Mouse (Mus musculus): ENCODE measurements around the gene Sympk.

Sympk gene

GRCm38 (mm10) chr7:19021048-19021447, 3.1 kb upstream of the Sympk start:
- DNase-seq (ENCODE audit: low read depth, low spot score), result no peak
- Histone ChIP-seq H3K27me3 (ENCODE audit: control insufficient read depth, insufficient read depth, low read length, poor library complexity, severe bottlenecking) (no peaks in the 10 kb centered on the region; the same call in 1 of the 2 replicates), H3K36me3 (ENCODE audit: control insufficient read depth, insufficient read depth, low read length, poor library complexity, severe bottlenecking) (no peaks in the 10 kb centered on the region)

DNA sequence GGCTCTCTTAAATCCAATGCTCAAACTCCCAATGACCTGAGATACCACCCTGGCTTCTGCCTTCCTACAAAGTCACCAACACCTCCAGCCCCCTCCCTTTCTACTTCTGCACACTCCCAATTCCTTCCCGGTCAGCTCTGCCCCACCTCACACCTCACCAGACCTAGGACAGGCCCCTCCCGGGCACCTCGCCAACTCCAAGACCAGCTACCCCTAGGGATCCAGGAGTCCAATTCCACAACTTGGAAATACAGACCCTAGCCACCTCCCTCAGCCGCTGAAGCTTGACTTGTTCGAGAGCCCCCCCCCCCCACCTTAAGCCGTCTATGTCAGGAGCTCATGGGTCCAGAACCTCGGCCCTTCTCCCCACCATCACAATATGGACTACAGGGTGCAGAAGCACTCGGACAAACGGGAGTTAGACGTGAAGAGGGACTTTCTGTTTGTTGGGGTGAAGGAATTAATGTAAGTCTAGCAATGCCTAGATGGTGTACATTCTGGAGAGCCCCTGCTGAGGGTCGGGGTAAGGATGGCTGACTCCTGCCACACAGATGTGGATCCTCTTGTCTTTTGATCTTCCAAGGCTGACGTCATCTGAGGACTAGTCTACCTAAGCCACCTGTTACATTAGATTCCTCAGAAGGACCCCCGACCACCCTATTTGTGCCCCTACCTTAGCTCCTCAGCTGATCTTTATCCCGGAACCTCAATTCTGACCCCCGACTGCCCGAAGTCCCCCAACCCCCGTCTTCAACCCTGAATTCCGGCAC, 1.8 kb upstream of the Sympk start:
- Histone ChIP-seq H3K27me3 (ENCODE audit: control insufficient read depth, insufficient read depth, low read length, poor library complexity, severe bottlenecking) (no peaks in the 10 kb centered on the region), H3K36me3 (ENCODE audit: control insufficient read depth, insufficient read depth, low read length, poor library complexity, severe bottlenecking) (no peaks in the 10 kb centered on the region)
- DNase-seq (ENCODE audit: low read depth, low spot score), result no peak

DNA sequence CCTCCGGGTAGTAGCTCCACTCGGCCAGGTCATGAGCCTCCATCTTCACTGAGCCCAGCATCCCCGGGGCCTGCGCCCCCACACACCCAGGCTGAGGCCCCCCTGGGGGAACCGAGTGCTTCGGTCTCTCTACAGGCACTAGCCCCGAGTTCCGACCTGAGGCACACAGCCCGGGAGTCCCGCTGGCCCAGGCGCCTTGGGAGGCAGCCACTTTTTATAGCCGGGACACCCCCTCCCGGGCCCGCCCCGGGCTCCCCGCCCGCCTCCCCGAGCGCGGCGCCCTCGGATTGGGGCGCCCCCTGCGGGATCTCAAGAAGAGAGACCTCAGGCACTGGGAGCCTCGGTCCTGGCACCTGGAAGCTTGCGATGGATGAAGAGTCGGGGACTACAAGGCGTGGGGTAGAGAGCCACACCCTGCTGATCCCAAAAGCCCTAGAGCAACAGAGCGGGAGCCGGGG, 791 bp upstream of the Sympk start, which contains the start of gene Foxa3:
TSS of gene Foxa3 (minus strand) at position 182 of the 458 bp plus-strand sequence.
- peak; percentile 60 for DNase-seq (ENCODE audit: low read depth, low spot score)
- H3K36me3 ChIP-seq (ENCODE audit: control insufficient read depth, insufficient read depth, low read length, poor library complexity, severe bottlenecking), result no peaks in the 10 kb centered on the region
- no peaks in the 10 kb centered on the region for H3K27me3 ChIP-seq (ENCODE audit: control insufficient read depth, insufficient read depth, low read length, poor library complexity, severe bottlenecking)

DNA sequence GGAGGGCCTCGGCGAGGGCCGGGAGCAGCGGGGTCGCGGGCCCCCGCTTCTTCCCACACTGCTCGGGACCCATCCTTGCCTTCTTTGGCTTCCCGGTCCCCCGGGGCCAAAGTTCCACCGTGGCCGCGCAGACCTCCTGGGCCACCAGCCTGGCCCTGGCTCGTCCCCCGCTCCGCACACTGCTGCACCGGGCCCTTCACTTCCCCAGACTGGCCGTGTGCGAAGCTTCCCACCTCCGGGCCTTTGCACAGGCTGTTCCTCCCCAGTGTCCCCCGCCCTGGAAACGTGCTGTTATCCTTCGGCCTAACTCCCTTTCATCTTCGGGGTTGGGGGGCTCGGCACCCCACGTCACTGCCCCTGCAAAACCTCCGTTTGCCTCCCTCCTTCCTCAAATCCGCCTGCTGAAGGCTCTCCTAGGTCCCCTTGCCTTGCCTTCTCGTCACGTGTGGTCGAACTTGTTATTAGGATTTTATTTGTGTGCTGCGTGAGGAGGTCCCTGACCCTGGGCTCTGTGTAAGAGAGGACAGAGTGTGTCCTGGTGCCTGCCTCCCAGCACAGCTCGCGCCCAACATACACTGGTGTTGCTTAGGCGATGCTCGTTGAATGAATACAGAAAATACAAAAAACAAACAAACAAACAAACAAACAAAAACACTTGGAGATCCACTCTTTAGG, 541 bp downstream of the Sympk start:
- DNase-seq (ENCODE audit: low read depth, low spot score), result no peak
- Histone ChIP-seq H3K27me3 (ENCODE audit: control insufficient read depth, insufficient read depth, low read length, poor library complexity, severe bottlenecking) (no peaks in the 10 kb centered on the region), H3K36me3 (ENCODE audit: control insufficient read depth, insufficient read depth, low read length, poor library complexity, severe bottlenecking) (no peaks in the 10 kb centered on the region)

GRCm38 (mm10) chr7:19028067-19028466, 3.9 kb downstream of the Sympk start:
- Histone ChIP-seq H3K36me3 (ENCODE audit: control insufficient read depth, insufficient read depth, low read length, poor library complexity, severe bottlenecking) (peaks cover 3% of the 10 kb centered on the region), H3K27me3 (ENCODE audit: control insufficient read depth, insufficient read depth, low read length, poor library complexity, severe bottlenecking) (no peaks in the 10 kb centered on the region)
- no peak for DNase-seq (ENCODE audit: low read depth, low spot score)

- Histone ChIP-seq H3K36me3 (ENCODE audit: control insufficient read depth, insufficient read depth, low read length, poor library complexity, severe bottlenecking) (peaks cover 3% of the 10 kb centered on the region), H3K27me3 (ENCODE audit: control insufficient read depth, insufficient read depth, low read length, poor library complexity, severe bottlenecking) (no peaks in the 10 kb centered on the region)
- DNase-seq (ENCODE audit: low read depth, low spot score), result peak; percentile 77
Measured at GRCm38 (mm10) chr7:19029084-19029653, 5.0 kb downstream of the Sympk start.

GRCm38 (mm10) chr7:19031641-19032040, 7.5 kb downstream of the Sympk start:
- DNase-seq (ENCODE audit: low read depth, low spot score), result no peak
- Histone ChIP-seq H3K27me3 (ENCODE audit: control insufficient read depth, insufficient read depth, low read length, poor library complexity, severe bottlenecking) (no peaks in the 10 kb centered on the region), H3K36me3 (ENCODE audit: control insufficient read depth, insufficient read depth, low read length, poor library complexity, severe bottlenecking) (peaks cover 5% of the 10 kb centered on the region)

GRCm38 (mm10) chr7:19044616-19045015, 20.4 kb downstream of the Sympk start:
- no peak for DNase-seq (ENCODE audit: low read depth, low spot score)
- peaks cover 13% of the 10 kb centered on the region for H3K36me3 ChIP-seq (ENCODE audit: control insufficient read depth, insufficient read depth, low read length, poor library complexity, severe bottlenecking)
- no peaks in the 10 kb centered on the region for H3K27me3 ChIP-seq (ENCODE audit: control insufficient read depth, insufficient read depth, low read length, poor library complexity, severe bottlenecking)

DNA sequence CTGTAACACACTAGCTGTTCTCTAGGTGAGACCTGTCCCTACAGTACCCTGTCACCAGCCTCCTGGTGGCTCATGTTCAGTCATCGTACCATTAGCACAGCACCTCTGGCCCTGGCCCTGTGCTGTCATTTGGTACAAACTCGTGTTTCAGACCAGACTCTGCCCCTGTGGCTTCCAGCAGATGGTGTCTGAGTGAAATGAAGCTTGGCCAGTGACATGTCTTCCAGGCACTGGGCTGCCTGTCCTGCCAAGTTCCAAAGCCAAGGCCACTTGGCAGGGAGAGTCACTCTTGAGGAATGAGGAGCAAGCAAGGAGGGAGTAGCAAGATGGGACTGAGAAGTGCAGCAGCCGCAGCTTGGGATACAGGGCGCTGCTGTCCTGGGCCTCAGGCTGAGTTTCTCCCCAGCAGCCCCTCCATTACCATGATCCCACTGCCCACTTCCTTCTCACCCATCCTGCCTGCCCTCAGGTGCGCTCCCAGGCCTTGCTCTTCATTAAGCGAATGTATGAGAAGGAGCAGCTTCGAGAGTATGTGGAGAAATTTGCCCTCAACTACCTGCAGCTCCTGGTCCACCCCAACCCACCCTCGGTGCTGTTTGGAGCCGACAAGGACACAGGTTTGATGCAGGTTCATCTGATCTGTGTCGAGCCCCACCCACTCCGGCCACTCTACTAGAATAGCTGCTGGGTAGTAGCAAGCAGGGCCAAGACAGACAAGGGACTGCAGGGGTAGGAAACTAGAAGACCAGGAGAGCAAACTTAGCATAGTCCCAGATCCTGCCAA, 22.3 kb downstream of the Sympk start:
- DNase-seq (ENCODE audit: low read depth, low spot score), result no peak
- Histone ChIP-seq H3K27me3 (ENCODE audit: control insufficient read depth, insufficient read depth, low read length, poor library complexity, severe bottlenecking) (no peaks in the 10 kb centered on the region), H3K36me3 (ENCODE audit: control insufficient read depth, insufficient read depth, low read length, poor library complexity, severe bottlenecking) (peaks cover 11% of the 10 kb centered on the region)

DNA sequence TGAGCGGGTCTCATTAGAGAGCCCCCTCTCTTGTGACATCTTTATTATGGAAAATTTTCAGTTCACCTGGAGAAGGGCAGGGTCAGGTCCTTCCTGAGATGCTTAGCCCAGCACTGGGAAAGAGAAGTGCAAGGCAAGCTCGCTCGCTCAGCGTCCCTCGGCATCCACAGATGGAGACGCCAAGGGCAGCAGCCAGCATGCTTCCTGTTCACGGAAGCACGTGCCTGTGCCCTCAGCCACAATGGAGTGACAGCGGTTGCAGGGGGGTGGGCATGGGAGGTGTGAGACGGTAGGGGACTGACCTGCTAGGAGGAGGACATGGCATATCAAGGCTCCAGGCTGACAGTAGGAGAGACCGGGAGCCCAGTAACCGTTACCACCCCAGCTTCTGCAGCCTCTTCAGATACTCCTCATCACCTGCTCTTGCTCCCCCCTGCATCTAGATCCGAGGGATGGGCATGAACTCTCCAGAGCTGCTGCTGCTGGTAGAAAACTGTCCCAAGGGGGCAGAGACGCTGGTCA, 23.9 kb downstream of the Sympk start:
- H3K36me3 ChIP-seq (ENCODE audit: control insufficient read depth, insufficient read depth, low read length, poor library complexity, severe bottlenecking), result peaks cover 11% of the 10 kb centered on the region
- H3K27me3 ChIP-seq (ENCODE audit: control insufficient read depth, insufficient read depth, low read length, poor library complexity, severe bottlenecking), result no peaks in the 10 kb centered on the region
- no peak for DNase-seq (ENCODE audit: low read depth, low spot score)

DNA sequence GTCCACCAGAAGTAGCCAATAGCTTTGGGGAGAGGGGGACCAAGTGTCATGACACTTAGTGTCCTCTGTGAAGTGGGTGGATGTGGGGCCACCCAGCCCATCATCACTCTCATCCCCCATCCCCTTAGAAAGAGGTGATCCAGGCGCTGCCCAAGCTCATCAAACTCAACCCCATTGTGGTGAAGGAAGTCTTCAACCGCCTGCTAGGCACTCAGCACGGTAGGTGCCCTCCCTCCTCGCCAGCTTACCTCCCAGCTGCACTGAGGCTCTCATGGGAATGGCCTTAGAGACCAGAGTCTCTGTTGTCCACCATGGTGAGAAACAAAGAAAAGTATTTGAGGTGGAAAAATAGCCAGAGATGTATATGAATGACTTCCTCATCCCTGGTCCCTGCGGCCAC, 25.1 kb downstream of the Sympk start:
- Histone ChIP-seq H3K36me3 (ENCODE audit: control insufficient read depth, insufficient read depth, low read length, poor library complexity, severe bottlenecking) (peaks cover 11% of the 10 kb centered on the region), H3K27me3 (ENCODE audit: control insufficient read depth, insufficient read depth, low read length, poor library complexity, severe bottlenecking) (no peaks in the 10 kb centered on the region)
- DNase-seq (ENCODE audit: low read depth, low spot score), result no peak

- no peaks in the 10 kb centered on the region for H3K27me3 ChIP-seq (ENCODE audit: control insufficient read depth, insufficient read depth, low read length, poor library complexity, severe bottlenecking)
- peaks cover 10% of the 10 kb centered on the region for H3K36me3 ChIP-seq (ENCODE audit: control insufficient read depth, insufficient read depth, low read length, poor library complexity, severe bottlenecking)
- no peak for DNase-seq (ENCODE audit: low read depth, low spot score)
Measured at GRCm38 (mm10) chr7:19050172-19050571, 26.0 kb downstream of the Sympk start.

DNA sequence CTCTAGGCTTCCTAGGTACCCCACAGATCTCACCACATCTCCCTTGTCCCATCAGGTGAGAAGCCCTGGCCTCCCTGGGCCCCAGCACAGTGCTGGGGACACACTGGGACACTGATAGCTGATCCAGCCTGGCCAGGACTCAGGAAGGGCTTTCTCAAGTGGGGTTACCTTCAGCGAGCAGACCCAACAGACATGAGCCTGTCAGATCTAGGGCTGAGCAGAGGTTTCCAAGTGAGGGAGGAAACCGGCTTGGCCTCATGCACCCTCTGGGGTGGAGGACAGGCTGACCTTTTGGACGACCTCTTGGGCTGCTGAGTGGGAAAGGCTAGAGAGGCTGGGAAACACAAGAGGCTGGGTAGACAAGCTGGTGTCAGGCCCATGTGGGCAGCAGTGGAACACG, 27.0 kb downstream of the Sympk start:
- DNase-seq (ENCODE audit: low read depth, low spot score), result no peak
- no peaks in the 10 kb centered on the region for H3K27me3 ChIP-seq (ENCODE audit: control insufficient read depth, insufficient read depth, low read length, poor library complexity, severe bottlenecking)
- peaks cover 7% of the 10 kb centered on the region for H3K36me3 ChIP-seq (ENCODE audit: control insufficient read depth, insufficient read depth, low read length, poor library complexity, severe bottlenecking)

DNA sequence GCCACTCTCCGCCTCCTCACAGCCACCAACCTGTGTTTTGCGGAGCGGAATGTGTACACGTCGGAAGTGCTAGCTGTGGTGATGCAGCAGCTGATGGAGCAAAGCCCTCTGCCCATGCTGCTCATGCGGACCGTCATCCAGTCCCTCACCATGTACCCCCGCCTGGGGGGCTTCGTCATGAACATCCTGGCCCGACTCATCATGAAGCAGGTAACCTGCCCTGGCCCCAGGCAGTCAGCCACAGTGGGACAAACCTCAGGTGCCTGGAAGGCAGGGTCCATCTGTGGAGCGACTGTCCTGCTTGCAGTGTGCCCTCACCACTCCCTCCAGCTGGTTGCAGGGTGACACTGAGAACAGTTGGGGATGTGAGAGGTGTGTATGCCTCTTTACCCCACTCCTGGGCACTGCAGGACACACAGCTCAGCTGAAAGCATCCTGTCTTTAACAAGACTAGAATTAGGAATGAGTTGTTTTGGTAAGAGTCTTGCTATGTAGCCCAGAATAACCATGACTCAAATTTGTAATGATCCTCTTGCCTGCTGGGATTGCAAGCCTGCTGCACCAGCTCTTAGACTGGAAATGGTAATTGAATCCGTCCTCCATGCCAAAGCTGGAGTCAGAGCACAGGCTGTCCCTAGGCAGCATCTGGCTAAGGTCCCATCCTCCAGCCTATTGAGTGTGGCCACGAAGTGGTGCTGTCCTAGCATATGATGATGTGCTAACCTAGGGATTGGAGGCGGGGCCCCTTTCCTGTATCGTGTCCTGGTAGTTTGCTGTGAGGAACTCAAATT, 28.4 kb downstream of the Sympk start:
- no peak for DNase-seq (ENCODE audit: low read depth, low spot score)
- peaks cover 5% of the 10 kb centered on the region for H3K36me3 ChIP-seq (ENCODE audit: control insufficient read depth, insufficient read depth, low read length, poor library complexity, severe bottlenecking)
- no peaks in the 10 kb centered on the region for H3K27me3 ChIP-seq (ENCODE audit: control insufficient read depth, insufficient read depth, low read length, poor library complexity, severe bottlenecking)

Data from splenic B cell, adult 2 months (primary cell).